Mouse (Mus musculus) CH12.LX (cell line): ENCODE measurements around the gene Kcnj11.

Source experiments
- CTCF ChIP-seq, 2 experiments: IDR thresholded peaks in 1 of 2; conservative IDR thresholded peaks in 1 of 2; 2 replicates each; pipeline ENCODE4 v1.5.1; 2011 to 2012; ENCODE audit warnings: low read depth in 2 of 2, low read length in 2 of 2, improper control_type of control experiment in 1 of 2, inconsistent platforms in 1 of 2, mild to moderate bottlenecking in 1 of 2, moderate library complexity in 1 of 2
- EP300 ChIP-seq: IDR thresholded peaks from 2 replicates; pipeline ENCODE4 v1.6.1; 2011; ENCODE audit warnings: low read length, improper control_type of control experiment
- MAX ChIP-seq: IDR thresholded peaks from 2 replicates; pipeline ENCODE4 v1.6.1; 2011; ENCODE audit warnings: low read length, improper control_type of control experiment
- NELFE ChIP-seq: IDR thresholded peaks from 2 replicates; pipeline ENCODE4 v1.6.1; 2011; ENCODE audit warnings: low read depth, low read length, improper control_type of control experiment
- NRF1 ChIP-seq: IDR thresholded peaks from 2 replicates; pipeline ENCODE4 v1.6.1; 2014; ENCODE audit warnings: low read depth, mild to moderate bottlenecking, inconsistent platforms, low read length, improper control_type of control experiment, moderate library complexity
- POLR2A ChIP-seq: IDR thresholded peaks from 2 replicates; pipeline ENCODE4 v1.6.1; 2011; ENCODE audit warnings: low read depth, mild to moderate bottlenecking, improper control_type of control experiment, low read length
- TCF12 ChIP-seq: IDR thresholded peaks from 2 replicates; pipeline ENCODE4 v1.6.1; 2014; ENCODE audit warnings: low read depth, mild to moderate bottlenecking, inconsistent platforms, low read length, improper control_type of control experiment
- UBTF ChIP-seq: IDR thresholded peaks from 2 replicates; pipeline ENCODE4 v1.6.1; 2012; ENCODE audit warnings: low read depth, mild to moderate bottlenecking, inconsistent platforms, low read length, improper control_type of control experiment, moderate library complexity
- USF1 ChIP-seq: IDR thresholded peaks from 2 replicates; pipeline ENCODE4 v1.6.1; 2014; ENCODE audit warnings: low read depth, mild to moderate bottlenecking, inconsistent platforms, low read length, improper control_type of control experiment
- USF2 ChIP-seq: conservative IDR thresholded peaks from 2 replicates; pipeline ENCODE4 v1.6.1; 2011; ENCODE audit warnings: low read depth, low read length, improper control_type of control experiment
- ZNF384 ChIP-seq: IDR thresholded peaks from 2 replicates; pipeline ENCODE4 v1.6.1; 2012; ENCODE audit warnings: low read depth, low read length, improper control_type of control experiment, inconsistent platforms

DNA sequence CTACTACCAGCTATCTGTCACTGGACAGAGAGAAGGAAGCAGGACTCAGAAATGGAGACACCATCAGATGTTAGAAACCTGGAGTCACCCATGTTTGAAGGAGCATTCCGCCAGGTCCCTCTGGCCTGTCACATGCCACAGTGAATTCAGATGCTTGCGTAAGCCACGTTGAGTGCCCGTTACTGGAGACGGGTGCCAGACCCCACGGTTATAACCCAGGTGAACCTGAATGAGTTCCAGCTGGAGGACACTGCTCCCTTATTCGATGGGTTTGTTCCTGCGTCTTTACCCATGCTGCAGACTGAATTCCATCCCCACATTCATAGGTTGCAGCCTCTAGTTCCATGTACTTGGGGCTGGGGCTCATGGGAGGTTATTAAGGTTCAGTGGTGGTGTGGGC is 3.2 kb upstream of the Kcnj11 start:
- TF ChIP-seq NELFE = no peak
- TF ChIP-seq CTCF (conservative IDR thresholded peaks at IDR 0.05 in 1 of 2, IDR thresholded peaks at IDR 0.05 in 1 of 2; ENCODE audit: low read depth in 2 of 2, low read length in 2 of 2) = no peak
- TF ChIP-seq TCF12 = no peak
- TF ChIP-seq NRF1 = no peak
- TF ChIP-seq MAX = no peak
- TF ChIP-seq POLR2A = no peak
- TF ChIP-seq USF1 = no peak
- TF ChIP-seq EP300 = no peak
- TF ChIP-seq USF2 = no peak
- TF ChIP-seq ZNF384 = no peak
- no peak for TF ChIP-seq UBTF
